Mouse (Mus musculus) heart, adult 8-10 months (tissue): ENCODE data around the gene Dchs2. TPM values are rescaled to one million over a fixed set of nuclear protein-coding genes. Genes with fewer than 3 reads are reported as not detected.

ENCODE experiments used
- total RNA-seq, 4 experiments: library from RNA; stranded (reverse); gene quantifications; 2 replicates each; pipeline ENCODE4 v1.2.4; 2022

The Dchs2 gene
- total RNA-seq, 4 experiments from 2014 or later = 0.78 to 0.87 (median 0.81) TPM

Other genes with a start within 250 kb of the Dchs2 start
- under 1 TPM; 0.06 to 0.19 (median 0.15) TPM for gene Lrat, start 224.0 kb upstream of the Dchs2 start, total RNA-seq
- gene Fgg, start 120.2 kb upstream of the Dchs2 start, total RNA-seq = under 1 TPM in 1 of 4 experiments, not detected in 3; 0.19 TPM
- not detected for gene Fga, start 101.9 kb upstream of the Dchs2 start, total RNA-seq
- gene Fgb, start 78.1 kb upstream of the Dchs2 start, total RNA-seq = not detected
- 10 to 100 TPM; 23.9 to 29.4 (median 27.7) TPM for gene Plrg1, start 72.4 kb upstream of the Dchs2 start, total RNA-seq